Mouse (Mus musculus): Measurements from ENCODE around the gene Eps8l2. TPM values are rescaled to one million over a fixed set of nuclear protein-coding genes. Genes with fewer than 3 reads are reported as not detected.

The Eps8l2 gene
- 1 to 10 TPM; 3.3 to 3.7 TPM for total RNA-seq (2021)

GRCm38 (mm10) chr7:141338576-141339131 is at the start of gene Eps8l2:
Eps8l2 (plus strand) TSS chr7:141338880.
- intact Hi-C loops (cut with DNase I) = no loop called here

GRCm38 (mm10) chr7:141291921-141292582 is 46.6 kb upstream of the Eps8l2 start, which contains the start of gene Drd4:
Drd4 (plus strand) TSS chr7:141292006.
- intact Hi-C loops (cut with DNase I) = no loop called here
- DNase-seq = no peak

More at GRCm38 (mm10) chr7:141338576-141339131, at the start of gene Eps8l2:
- DNase-seq = no peak

- DNase-seq = no peak
- intact Hi-C loops (cut with DNase I) = no loop called here
Measured at GRCm38 (mm10) chr7:141292583-141293388, 45.9 kb upstream of the Eps8l2 start.

- peak in 1 of 2 experiments; percentile 19 for DNase-seq
- intact Hi-C loops (cut with DNase I) = no loop called here
Measured at GRCm38 (mm10) chr7:141293852-141294471, 44.7 kb upstream of the Eps8l2 start.

GRCm38 (mm10) chr7:141294479-141294878 is 44.2 kb upstream of the Eps8l2 start:
- DNase-seq = no peak
- intact Hi-C loops (cut with DNase I) = no loop called here

GRCm38 (mm10) chr7:141297926-141298650 is 40.6 kb upstream of the Eps8l2 start:
- intact Hi-C loops (cut with DNase I) = no loop called here
- DNase-seq = no peak

- intact Hi-C loops (cut with DNase I) = no loop called here
- DNase-seq = no peak
Measured at GRCm38 (mm10) chr7:141299175-141299574, 39.5 kb upstream of the Eps8l2 start.

- intact Hi-C loops (cut with DNase I) = no loop called here
- DNase-seq = no peak
Measured at GRCm38 (mm10) chr7:141301386-141301785, 37.3 kb upstream of the Eps8l2 start.

- intact Hi-C loops (cut with DNase I) = no loop called here
- DNase-seq = no peak
Measured at GRCm38 (mm10) chr7:141302702-141303268, 35.9 kb upstream of the Eps8l2 start.

- DNase-seq = no peak
- intact Hi-C loops (cut with DNase I) = no loop called here
Measured at GRCm38 (mm10) chr7:141304537-141304936, 34.1 kb upstream of the Eps8l2 start.

GRCm38 (mm10) chr7:141314416-141314815 is 24.3 kb upstream of the Eps8l2 start:
- no peak for DNase-seq
- intact Hi-C loops (cut with DNase I) = no loop called here

- intact Hi-C loops (cut with DNase I) = no loop called here
- no peak for DNase-seq
Measured at GRCm38 (mm10) chr7:141315076-141315475, 23.6 kb upstream of the Eps8l2 start.

GRCm38 (mm10) chr7:141315974-141316373 is 22.7 kb upstream of the Eps8l2 start:
- no peak for DNase-seq
- intact Hi-C loops (cut with DNase I) = no loop called here

GRCm38 (mm10) chr7:141317619-141318132 is 21.0 kb upstream of the Eps8l2 start:
- intact Hi-C loops (cut with DNase I) = no loop called here

GRCm38 (mm10) chr7:141319446-141319845 is 19.2 kb upstream of the Eps8l2 start:
- DNase-seq = no peak
- intact Hi-C loops (cut with DNase I) = no loop called here

More at GRCm38 (mm10) chr7:141317619-141318132, 21.0 kb upstream of the Eps8l2 start:
- no peak for DNase-seq

- no peak for DNase-seq
- intact Hi-C loops (cut with DNase I) = loop anchor here (5.0 kb wide), 2 partner anchors 52 to 97 kb away; partner anchors contain the start of gene Phrf1
Measured at GRCm38 (mm10) chr7:141324686-141325085, 14.0 kb upstream of the Eps8l2 start.

- no peak for DNase-seq
- intact Hi-C loops (cut with DNase I) = loop anchor here (5.0 kb wide), 1 partner anchor 99 kb away; the partner anchor contains the start of gene Phrf1
Measured at GRCm38 (mm10) chr7:141326546-141327446, 11.9 kb upstream of the Eps8l2 start.

Data from heart, postnatal 36 days (tissue).